Mouse (Mus musculus) lung, postnatal 10 days (tissue): ENCODE data around the gene Myadml2.
A peak's percentile ranks its signal among the peaks of the same experiment; 100 is the strongest.

Experiments used
- DNase-seq: peaks from one replicate; pipeline ENCODE4 v3.0.0; 2021

The Myadml2 gene

GRCm38 (mm10) chr11:120608241-120609034, 39.5 kb downstream of the Myadml2 start, which contains the start of gene Npb:
Gene Npb (plus strand): TSS chr11:120608477.
- peak; percentile 5 for DNase-seq

- DNase-seq, result no peak
Observed at GRCm38 (mm10) chr11:120606764-120607163, 41.2 kb downstream of the Myadml2 start.

- no peak for DNase-seq
Observed at GRCm38 (mm10) chr11:120605667-120606066, 42.3 kb downstream of the Myadml2 start.

GRCm38 (mm10) chr11:120603545-120603944, 44.4 kb downstream of the Myadml2 start:
- no peak for DNase-seq

- no peak for DNase-seq
Observed at GRCm38 (mm10) chr11:120600716-120601115, 47.2 kb downstream of the Myadml2 start.

GRCm38 (mm10) chr11:120598990-120599549, 48.9 kb downstream of the Myadml2 start:
- no peak for DNase-seq

GRCm38 (mm10) chr11:120598283-120598989, 49.5 kb downstream of the Myadml2 start, which contains the start of the genes Alyref and Anapc11:
Gene Alyref (minus strand): TSS chr11:120598365.
Gene Anapc11 (plus strand): TSS chr11:120598421.
- DNase-seq, result peak; percentile 95

GRCm38 (mm10) chr11:120597240-120598235, 50.4 kb downstream of the Myadml2 start:
- DNase-seq, result no peak
